ENCODE assay signal across 8 mouse cellular contexts in genomic region chr5:93265801-93266580, GRCm38 (mm10). TPM values are rescaled to one million over a fixed set of nuclear protein-coding genes. Genes with fewer than 3 reads are reported as not detected.
DNase-seq lines count a peak whose midpoint lies in the region; ATAC-seq and TF ChIP-seq lines count a peak whose summit lies in the region.

No protein-coding gene starts in this region.

- H3K9me3 ChIP-seq in forebrain, embryonic 10.5 days, result no peaks in the 10 kb centered on the region
- no peaks in the 10 kb centered on the region for H3K9me3 ChIP-seq in intestine, embryonic 15.5 days
- no peaks in the 10 kb centered on the region for H3K9me3 ChIP-seq in lung, embryonic 15.5 days

- no peaks in the 10 kb centered on the region for H3K27me3 ChIP-seq in forebrain, embryonic 10.5 days (ENCODE audit: poor library complexity, severe bottlenecking)
- no peaks in the 10 kb centered on the region for H3K27me3 ChIP-seq in intestine, embryonic 15.5 days (replicated peaks)
- H3K27me3 ChIP-seq in lung, embryonic 15.5 days, result no peaks in the 10 kb centered on the region
- no peaks in the 10 kb centered on the region for H3K27me3 ChIP-seq in thymus, adult 2 months (ENCODE audit: control insufficient read depth, insufficient read depth, low read length)

- TF ChIP-seq CTCF in thymus, adult 2 months (IDR thresholded peaks at IDR 0.05; ENCODE audit: borderline replicate concordance, control insufficient read depth, extremely low read depth, insufficient read depth, low read length, poor library complexity), result no peak

- H3K4me1 ChIP-seq in forebrain, embryonic 10.5 days, result peaks cover 26% of the 10 kb centered on the region
- H3K4me1 ChIP-seq in intestine, embryonic 15.5 days (replicated peaks), result 0 out of 2 replicates have a peak, but pooled peaks cover 9% of the 10 kb centered on the region
- peaks cover 30% of the 10 kb centered on the region for H3K4me1 ChIP-seq in lung, embryonic 15.5 days
- H3K4me1 ChIP-seq in thymus, adult 2 months (replicated peaks; ENCODE audit: control insufficient read depth, insufficient read depth, low read length), result peaks cover 18% of the 10 kb centered on the region

- H3K9ac ChIP-seq in intestine, embryonic 15.5 days, result no peak overlapping the region
- no peak overlapping the region; the same call in 1 of the 2 replicates for H3K9ac ChIP-seq in lung, embryonic 15.5 days

- peaks cover 15% of the 10 kb centered on the region for H3K36me3 ChIP-seq in forebrain, embryonic 10.5 days (replicated peaks)
- peaks cover 4% of the 10 kb centered on the region for H3K36me3 ChIP-seq in intestine, embryonic 15.5 days
- peaks cover 9% of the 10 kb centered on the region for H3K36me3 ChIP-seq in lung, embryonic 15.5 days
- H3K36me3 ChIP-seq in thymus, adult 2 months (ENCODE audit: control insufficient read depth, insufficient read depth, low read length), result peaks cover 15% of the 10 kb centered on the region

- peak overlapping the region; percentile 99 for H3K27ac ChIP-seq in forebrain, embryonic 10.5 days
- H3K27ac ChIP-seq in intestine, embryonic 15.5 days, result peak overlapping the region; percentile 96
- H3K27ac ChIP-seq in lung, embryonic 15.5 days, result peak overlapping the region; percentile 82
- no peak overlapping the region; the same call in 1 of the 2 replicates for H3K27ac ChIP-seq in thymus, adult 2 months (ENCODE audit: control insufficient read depth, insufficient read depth, low read length)

- peak overlapping the region; percentile 94 for H3K4me3 ChIP-seq in forebrain, embryonic 10.5 days
- H3K4me3 ChIP-seq in intestine, embryonic 15.5 days (replicated peaks), result no peak overlapping the region
- H3K4me3 ChIP-seq in lung, embryonic 15.5 days, result peak overlapping the region; percentile 97; the same call in 1 of the 2 replicates
- H3K4me3 ChIP-seq in thymus, adult 2 months (ENCODE audit: control insufficient read depth, insufficient read depth, low read length), result no peak overlapping the region

- TF ChIP-seq POLR2A in thymus, adult 2 months (IDR thresholded peaks at IDR 0.05; ENCODE audit: control insufficient read depth, extremely low read depth, insufficient read depth, low read length, poor library complexity), result no peak

- peak overlapping the region; percentile 68 for H3K4me2 ChIP-seq in intestine, embryonic 15.5 days (replicated peaks)
- H3K4me2 ChIP-seq in lung, embryonic 15.5 days, result peak overlapping the region; percentile 53

- DNase-seq in cerebellum, adult 9-10 months, result peak; percentile 47
- no peak for DNase-seq in cerebellum, adult 11-12 months
- DNase-seq in forebrain, embryonic 10.5 days (ENCODE audit: extremely low spot score, low spot score), result no peak
- no peak for DNase-seq in urinary bladder, postnatal 14 days (ENCODE audit: low spot score)
- DNase-seq in thymus, adult 2 months, result no peak

- no peak for ATAC-seq in intestine, embryonic 15.5 days
- ATAC-seq in lung, embryonic 15.5 days (ENCODE audit: borderline replicate concordance, extremely low read depth, low FRiP score, low TSS enrichment), result no peak
- no peak for ATAC-seq in megakaryocyte progenitor cell, adult 5-6 weeks (replicated peaks; ENCODE audit: poor library complexity)

- WGBS in forebrain, embryonic 10.5 days, result 76% methylated on average over 13 of the region's 13 CpGs
- 41% methylated on average over 13 of the region's 13 CpGs for WGBS in intestine, embryonic 15.5 days
- WGBS in lung, embryonic 15.5 days, result 47% methylated on average over 13 of the region's 13 CpGs
- 45% methylated on average over 13 of the region's 13 CpGs for WGBS in thymus, adult 2 months

RNA-seq across cellular contexts. Expression of gene Ccng2, which starts 1.1 kb away (rescaled TPM):
- polyA plus RNA-seq in forebrain, embryonic 10.5 days (2016; fragmentation: Nextera tagmentation; extraction: Ambion mirVana), result 41.5 and 45.3 TPM in 2 replicates
- polyA plus RNA-seq in intestine, embryonic 15.5 days (2015; fragmentation: Nextera tagmentation; extraction: Ambion mirVana), result 33.2 and 37.8 TPM in 2 replicates
- 65.4 and 67.6 TPM in 2 replicates for polyA plus RNA-seq in lung, embryonic 15.5 days (2015; fragmentation: Nextera tagmentation; extraction: Ambion mirVana)
- 31.9 and 37.7 TPM in 2 replicates for total RNA-seq in megakaryocyte progenitor cell, adult 5-6 weeks (2015)
- total RNA-seq in megakaryocyte progenitor cell, adult 5-6 weeks (2017), result 35.2 and 38.1 TPM in 2 replicates
- polyA plus RNA-seq in thymus, adult 2 months (2012; rRNA removed), result 78.4 and 142 TPM in 2 replicates

RNA-seq across cellular contexts. Expression of gene 2010109A12Rik, which starts 59.7 kb away (rescaled TPM):
- polyA plus RNA-seq in forebrain, embryonic 10.5 days (2016; fragmentation: Nextera tagmentation; extraction: Ambion mirVana), result 1.1 and 1.6 TPM in 2 replicates
- polyA plus RNA-seq in intestine, embryonic 15.5 days (2015; fragmentation: Nextera tagmentation; extraction: Ambion mirVana), result 1.6 and 2.0 TPM in 2 replicates
- 1.1 and 1.8 TPM in 2 replicates for polyA plus RNA-seq in lung, embryonic 15.5 days (2015; fragmentation: Nextera tagmentation; extraction: Ambion mirVana)
- 0.77 and 0.90 TPM in 2 replicates for total RNA-seq in megakaryocyte progenitor cell, adult 5-6 weeks (2015)
- total RNA-seq in megakaryocyte progenitor cell, adult 5-6 weeks (2017), result 3.0 and 4.3 TPM in 2 replicates
- 0.20 and 0.34 TPM in 2 replicates for polyA plus RNA-seq in thymus, adult 2 months (2012; rRNA removed)

RNA-seq across cellular contexts. Expression of gene Ccni, which starts 59.7 kb away (rescaled TPM):
- polyA plus RNA-seq in forebrain, embryonic 10.5 days (2016; fragmentation: Nextera tagmentation; extraction: Ambion mirVana), result 107 and 108 TPM in 2 replicates
- 79.2 and 91.2 TPM in 2 replicates for polyA plus RNA-seq in intestine, embryonic 15.5 days (2015; fragmentation: Nextera tagmentation; extraction: Ambion mirVana)
- polyA plus RNA-seq in lung, embryonic 15.5 days (2015; fragmentation: Nextera tagmentation; extraction: Ambion mirVana), result 124 and 132 TPM in 2 replicates
- total RNA-seq in megakaryocyte progenitor cell, adult 5-6 weeks (2015), result 184 and 191 TPM in 2 replicates
- total RNA-seq in megakaryocyte progenitor cell, adult 5-6 weeks (2017), result 159 and 163 TPM in 2 replicates
- polyA plus RNA-seq in thymus, adult 2 months (2012; rRNA removed), result 121 and 155 TPM in 2 replicates

Comparison
In these comparisons a context has a peak if more than half of its experiments do, and no peak if none do; other contexts are left out.
1. H3K4me3 ChIP-seq: peak in forebrain, embryonic 10.5 days (single experiment) and lung, embryonic 15.5 days (single experiment); none in intestine, embryonic 15.5 days (single experiment) and thymus, adult 2 months (single experiment).